Mouse (Mus musculus) monocyte, adult 2 months (primary cell): ENCODE results near the gene Fxyd4.
A peak's percentile ranks its signal among the peaks of the same experiment; 100 is the strongest.

Experiments used
- DNase-seq, 2 experiments: peaks; one replicate each; pipeline ENCODE4 v3.0.0; 2022; ENCODE audit warnings: low spot score in 2 of 2, low read depth in 1 of 2

Fxyd4 gene

GRCm38 (mm10) chr6:117918043-117918442 lies 19.4 kb downstream of the Fxyd4 start:
- no peak for DNase-seq

DNA sequence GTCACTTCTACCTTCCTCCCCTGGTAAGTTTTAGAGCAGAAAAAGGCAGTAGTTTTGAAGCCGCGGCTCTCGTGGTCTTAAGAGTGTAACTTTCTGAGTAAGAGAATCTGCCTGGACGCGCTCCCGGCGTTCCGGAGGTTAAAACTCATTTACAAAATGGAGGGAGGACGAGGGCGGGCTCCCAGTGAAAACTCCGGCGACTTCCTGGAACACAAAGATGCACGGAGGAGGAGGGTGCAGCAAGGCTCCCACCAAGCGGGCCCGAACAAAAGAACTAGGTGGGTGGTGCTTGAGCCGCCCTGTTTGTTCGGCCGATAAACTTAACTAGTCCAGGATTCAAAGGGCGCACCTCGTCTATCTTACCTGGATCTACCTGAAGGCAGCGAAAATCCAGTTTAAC lies 19.9 kb downstream of the Fxyd4 start:
- peak in 1 of 2 experiments; percentile 53 for DNase-seq

DNA sequence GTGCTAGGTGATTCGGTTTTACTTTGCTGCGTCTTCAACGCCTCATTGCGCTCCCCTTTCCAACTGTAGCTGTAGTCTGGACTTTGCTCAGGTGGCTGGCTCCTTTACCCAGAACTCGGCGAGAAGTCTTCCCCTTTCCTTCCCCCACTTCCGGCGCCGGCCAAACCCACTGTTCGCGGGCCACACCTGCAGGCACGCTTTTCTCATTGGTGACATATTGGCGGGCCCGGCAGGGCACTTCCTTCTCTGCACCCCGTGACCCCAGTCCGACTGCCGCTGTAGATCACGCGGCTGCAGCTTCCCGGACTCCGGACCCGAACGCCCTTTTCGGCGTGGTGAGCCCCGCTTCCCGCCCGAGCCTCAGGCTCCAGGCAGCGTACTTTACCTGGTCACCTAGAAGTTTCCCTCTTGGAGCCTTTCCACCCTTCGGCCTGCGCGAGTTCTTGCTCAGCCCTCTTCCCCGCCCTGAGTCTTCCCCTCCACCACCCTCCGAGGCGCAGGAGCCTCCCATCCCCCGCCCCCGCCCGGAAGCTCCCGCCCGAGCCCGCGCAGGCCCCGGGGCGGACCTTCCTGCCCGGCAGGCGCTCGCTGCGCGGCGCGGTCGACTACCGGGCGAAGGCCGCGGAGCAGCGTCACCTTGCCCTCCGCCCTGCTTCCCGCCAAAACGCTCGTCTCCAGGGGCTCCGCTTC lies 20.6 kb downstream of the Fxyd4 start:
- DNase-seq, result peak; percentile 72 to 84

DNA sequence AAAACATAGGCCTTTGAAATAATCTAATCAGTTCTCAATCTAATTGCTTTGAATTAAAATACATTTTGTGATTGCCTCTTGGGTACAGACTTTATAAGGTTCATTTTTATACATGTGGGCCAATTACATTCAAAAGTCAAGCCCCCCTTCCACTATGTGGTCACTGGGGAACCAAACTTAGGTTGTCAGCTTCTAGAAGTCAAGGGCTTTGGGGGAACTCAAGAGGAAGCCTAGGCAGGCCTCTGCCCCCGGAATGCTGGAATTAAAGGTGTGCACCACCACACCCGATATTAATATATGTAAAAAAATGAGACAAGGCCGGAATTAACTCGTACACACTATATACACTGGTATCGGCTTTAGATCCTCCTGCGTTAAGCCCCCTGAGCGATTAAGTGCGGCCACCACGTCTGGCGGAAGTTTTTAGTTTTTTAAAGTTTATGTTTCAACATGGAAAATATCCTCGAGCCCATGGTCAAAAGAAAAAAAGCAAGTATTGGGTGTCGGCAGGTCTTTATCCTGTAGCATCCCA lies 21.2 kb downstream of the Fxyd4 start:
- no peak for DNase-seq

DNA sequence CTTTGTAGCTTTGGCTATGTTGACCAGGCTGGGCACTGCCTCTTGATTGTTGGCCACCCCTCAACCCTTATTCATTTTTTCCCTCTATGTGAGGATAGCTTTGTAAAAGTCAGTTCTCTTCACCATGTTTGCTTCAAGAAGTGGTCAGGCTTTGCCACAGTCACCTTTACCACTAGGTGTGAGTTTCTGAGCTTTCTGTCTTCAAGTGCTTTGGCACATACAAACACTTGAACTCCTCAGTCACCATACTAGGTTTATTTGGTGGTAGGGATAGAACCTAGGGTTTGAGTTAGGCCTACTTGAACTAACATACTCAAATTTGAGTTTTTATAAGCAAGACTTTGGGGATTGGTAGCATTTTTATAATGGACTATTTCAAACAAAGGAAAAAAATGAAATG lies 23.0 kb downstream of the Fxyd4 start:
- DNase-seq, result no peak

DNA sequence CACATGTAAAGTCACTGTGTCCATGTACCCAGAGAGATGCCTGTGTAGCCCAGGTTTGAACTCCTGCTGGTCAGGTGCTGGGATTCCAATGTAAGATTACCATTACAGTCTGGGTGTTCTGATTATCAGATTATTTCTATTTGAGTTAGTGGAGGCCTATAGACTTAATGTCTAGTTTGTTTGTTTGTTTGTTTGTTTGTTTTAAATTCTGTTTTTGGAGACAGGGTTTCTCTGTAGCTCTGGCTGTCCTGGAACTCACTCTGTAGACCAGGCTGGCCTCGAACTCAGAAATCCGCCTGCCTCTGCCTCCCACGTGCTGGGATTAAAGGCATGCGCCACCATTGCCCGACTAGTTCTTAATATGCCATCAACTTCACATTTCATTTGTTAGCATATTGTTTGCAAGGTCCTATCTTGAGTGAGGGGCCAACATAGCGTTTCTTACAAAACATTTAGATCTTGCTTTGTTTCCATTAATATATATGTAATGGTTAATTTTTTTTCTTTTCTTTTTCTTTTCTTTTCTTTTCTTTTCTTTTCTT lies 27.3 kb downstream of the Fxyd4 start:
- no peak for DNase-seq

- DNase-seq, result no peak
Measured at GRCm38 (mm10) chr6:117908424-117908900, 29.0 kb downstream of the Fxyd4 start.

DNA sequence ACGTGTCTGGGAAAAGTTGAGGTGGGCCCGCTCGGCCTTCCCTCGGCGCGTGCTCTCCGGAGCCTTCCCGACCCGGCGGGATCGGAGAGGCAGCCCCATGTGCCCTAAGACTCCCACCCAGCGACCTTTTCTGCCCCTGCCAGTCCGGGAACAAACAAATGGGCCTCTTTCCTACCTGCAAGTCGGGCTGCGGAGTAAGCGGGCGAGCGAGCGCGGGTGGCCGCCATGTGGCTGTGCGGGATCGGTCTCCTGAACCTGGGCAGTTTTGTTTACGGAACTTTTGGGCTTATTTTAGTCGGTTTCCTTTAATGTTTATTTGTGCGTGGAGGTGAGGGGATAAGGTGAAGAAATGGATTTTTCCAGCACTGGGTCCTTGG lies 29.5 kb downstream of the Fxyd4 start:
- no peak for DNase-seq

DNA sequence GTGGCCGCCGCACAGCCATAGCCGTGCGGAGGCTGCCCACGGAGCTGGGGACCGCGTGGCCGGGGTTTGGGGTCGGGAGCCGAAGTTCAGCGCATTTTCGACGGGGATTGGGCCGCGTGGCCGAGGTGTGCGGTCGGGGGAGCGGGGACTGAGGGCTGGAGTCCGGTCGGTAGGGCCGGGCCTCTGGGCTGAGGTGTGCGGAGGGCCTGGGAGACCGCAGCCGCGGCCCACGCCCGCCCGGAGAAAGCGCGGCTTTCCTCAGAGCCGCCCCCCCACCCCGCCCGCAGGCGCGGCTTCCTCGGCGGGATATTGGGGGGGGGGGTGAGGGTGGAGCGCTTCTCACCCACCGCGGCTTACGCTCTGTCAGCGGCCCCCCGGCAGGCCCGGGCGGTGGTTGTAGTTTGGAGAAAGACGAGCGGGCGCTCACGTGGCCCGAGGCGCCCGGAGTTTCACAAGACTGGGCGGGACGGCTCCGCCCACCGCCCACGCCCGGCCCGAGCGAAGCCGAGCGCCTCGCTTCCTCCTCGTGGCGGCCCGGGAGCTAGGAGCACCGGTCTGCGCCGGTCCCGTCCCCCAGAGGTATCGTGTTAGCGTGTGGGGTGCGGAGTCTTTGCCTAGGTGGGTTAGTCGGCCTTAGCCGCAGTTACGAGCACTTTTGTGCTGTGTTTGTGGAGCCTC lies 30.1 kb downstream of the Fxyd4 start:
- DNase-seq, result peak; percentile 75 to 83

- peak; percentile 97 for DNase-seq
Measured at GRCm38 (mm10) chr6:117906590-117907271, 30.8 kb downstream of the Fxyd4 start.

- no peak for DNase-seq
Measured at GRCm38 (mm10) chr6:117906015-117906531, 31.4 kb downstream of the Fxyd4 start.

DNA sequence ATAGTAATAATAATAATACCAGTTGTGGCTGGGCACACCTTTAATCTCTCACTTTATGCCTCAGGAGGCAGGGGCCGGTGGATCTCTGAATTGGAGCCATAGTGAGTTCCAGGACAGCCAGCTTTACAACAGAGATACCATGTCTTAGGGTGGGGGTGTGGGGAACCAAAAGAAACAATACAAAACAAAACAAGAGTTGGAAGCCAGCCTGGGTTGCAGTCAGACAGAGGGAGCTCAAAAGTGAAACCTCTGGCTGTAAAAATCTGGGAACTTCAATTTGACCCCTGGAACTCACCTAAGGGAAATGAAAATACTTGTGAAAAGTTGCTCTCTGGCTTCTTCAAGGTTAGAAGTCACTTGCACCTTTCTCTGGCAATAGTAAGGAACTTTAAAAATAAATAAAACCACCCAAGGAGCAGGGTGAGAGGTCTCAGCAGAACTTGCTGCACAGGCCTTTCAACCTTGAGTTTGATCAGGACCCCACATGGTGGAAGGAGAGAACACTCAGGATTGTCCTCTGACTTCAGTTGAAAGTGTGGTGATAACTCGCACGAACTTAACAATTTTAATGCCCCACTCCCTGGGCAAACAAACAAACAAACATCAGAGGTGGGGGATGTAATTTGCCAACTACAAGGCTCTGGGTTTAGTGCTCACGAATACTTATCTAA lies 32.1 kb downstream of the Fxyd4 start:
- no peak for DNase-seq

GRCm38 (mm10) chr6:117903836-117904235 lies 33.7 kb downstream of the Fxyd4 start:
- no peak for DNase-seq

GRCm38 (mm10) chr6:117902556-117902955 lies 34.9 kb downstream of the Fxyd4 start:
- no peak for DNase-seq

GRCm38 (mm10) chr6:117901510-117902402 lies 35.7 kb downstream of the Fxyd4 start:
- no peak for DNase-seq

GRCm38 (mm10) chr6:117900126-117901080 lies 37.1 kb downstream of the Fxyd4 start, which contains the start of gene Hnrnpf:
Gene Hnrnpf (plus strand): TSS chr6:117900324.
- no peak for DNase-seq

DNA sequence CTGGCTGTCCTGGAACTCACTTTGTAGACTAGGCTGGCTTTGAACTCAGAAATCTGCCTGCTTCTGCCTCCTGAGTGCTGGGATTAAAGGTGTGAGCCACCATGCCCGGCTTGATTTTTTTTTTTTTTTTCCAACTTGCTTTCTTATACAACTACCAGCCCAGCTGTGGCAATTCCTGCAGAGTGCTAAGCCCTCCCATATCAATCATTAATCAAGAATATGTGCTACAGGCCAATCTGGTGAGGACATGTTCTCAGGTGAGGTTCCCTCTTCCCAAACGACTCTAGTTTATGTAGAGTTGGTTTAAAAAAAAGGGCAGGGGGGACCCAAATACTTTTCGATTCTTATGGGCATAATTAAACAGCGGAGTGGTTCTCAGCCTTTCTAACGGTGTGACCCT lies 39.7 kb downstream of the Fxyd4 start:
- no peak for DNase-seq

GRCm38 (mm10) chr6:117893435-117893834 lies 44.1 kb downstream of the Fxyd4 start:
- DNase-seq, result no peak

DNA sequence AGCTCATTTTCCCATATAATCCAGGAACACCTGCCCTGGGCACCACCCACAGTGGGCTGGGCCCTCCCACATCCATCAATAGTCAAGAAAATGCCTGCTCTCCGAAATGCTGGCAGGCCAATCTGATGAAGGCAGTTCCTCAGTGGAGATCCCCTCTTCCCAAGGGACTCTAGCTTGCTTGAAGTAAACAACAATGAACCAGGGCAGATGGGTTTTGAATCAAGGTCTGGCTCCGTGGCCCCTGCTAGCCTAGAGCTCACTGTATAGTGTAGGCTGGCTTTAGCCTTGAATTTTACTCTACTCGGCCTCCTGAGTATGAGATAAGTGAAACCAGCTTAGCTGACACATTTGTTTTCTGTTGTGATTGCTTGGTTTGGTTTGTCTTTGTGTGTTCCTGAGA lies 45.1 kb downstream of the Fxyd4 start:
- DNase-seq, result no peak
